Mouse (Mus musculus): ENCODE results near the gene Agpat1.
A peak's percentile ranks its signal among the peaks of the same experiment; 100 is the strongest.

Gene Agpat1

GRCm38 (mm10) chr17:34604061-34604508, at the start of gene Agpat1:
TSS of gene Agpat1 (plus strand) at chr17:34604262.
- DNase-seq (ENCODE audit: low spot score) = peak; percentile 97

- DNase-seq (ENCODE audit: low spot score) = no peak
Measured at GRCm38 (mm10) chr17:34555483-34555882, 48.6 kb upstream of the Agpat1 start.

DNA sequence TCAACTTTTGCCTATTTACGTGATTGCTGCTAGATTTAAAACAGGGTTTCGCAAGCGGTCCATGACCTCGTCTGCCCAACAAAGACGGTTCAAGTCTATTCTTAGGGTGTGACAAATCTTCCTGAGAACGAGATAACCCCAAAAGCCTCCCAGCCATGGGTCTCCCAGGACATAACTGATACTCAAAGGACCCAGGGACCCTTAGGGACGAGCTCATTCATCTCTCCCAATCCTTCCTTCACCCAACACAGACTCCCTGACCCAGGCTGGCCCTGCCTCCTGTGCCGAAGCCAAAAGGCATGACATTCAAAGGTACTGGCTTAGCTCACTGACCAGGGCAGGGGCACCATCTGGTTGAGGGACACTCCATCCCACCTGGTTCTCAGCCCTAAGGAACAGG, 47.7 kb upstream of the Agpat1 start:
- no peak for DNase-seq (ENCODE audit: low spot score)

DNA sequence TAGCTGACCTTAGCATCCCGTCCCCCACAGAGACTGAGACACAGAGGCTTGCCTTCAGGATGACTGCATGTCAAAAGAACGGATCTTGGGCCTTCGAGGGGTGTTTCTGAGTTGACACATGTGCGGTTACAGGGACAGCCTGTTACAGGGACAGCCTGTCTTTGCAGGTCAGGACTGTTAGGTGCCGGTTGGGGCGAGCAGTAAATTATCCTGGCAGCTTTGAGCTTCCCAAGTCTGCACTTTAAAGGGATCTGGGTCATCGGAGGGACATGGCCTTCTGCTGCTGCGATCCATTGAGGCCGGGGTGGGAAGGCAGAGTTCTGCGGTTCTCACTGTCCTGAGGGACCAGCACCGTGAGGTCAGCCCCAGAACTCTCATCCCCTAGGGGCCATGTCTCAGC, 46.7 kb upstream of the Agpat1 start:
- no peak for DNase-seq (ENCODE audit: low spot score)

GRCm38 (mm10) chr17:34559116-34559515, 44.9 kb upstream of the Agpat1 start:
- no peak for DNase-seq (ENCODE audit: low spot score)

DNA sequence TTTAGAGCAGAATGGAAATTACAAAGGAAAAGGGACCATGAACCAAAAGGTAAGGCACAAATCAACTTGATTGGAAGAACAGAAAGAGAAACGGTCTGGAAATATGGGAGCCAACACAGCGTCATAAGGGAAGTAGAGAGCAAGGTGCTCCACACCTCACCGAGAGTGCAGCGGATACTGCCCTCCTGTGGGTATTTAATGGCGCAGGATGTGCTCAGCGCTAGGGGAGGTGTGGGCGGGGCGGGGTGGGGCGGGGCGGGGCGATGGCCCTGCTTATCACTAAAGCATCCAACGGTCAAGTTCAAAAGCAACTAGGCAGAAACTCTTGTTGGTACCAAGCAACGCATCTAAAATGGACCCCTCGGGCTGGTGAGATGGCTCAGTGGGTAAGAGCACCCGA, 44.2 kb upstream of the Agpat1 start:
- no peak for DNase-seq (ENCODE audit: low spot score)

- DNase-seq (ENCODE audit: low spot score) = no peak
Measured at GRCm38 (mm10) chr17:34560438-34560837, 43.6 kb upstream of the Agpat1 start.

- no peak for DNase-seq (ENCODE audit: low spot score)
Measured at GRCm38 (mm10) chr17:34561200-34561599, 42.9 kb upstream of the Agpat1 start.

DNA sequence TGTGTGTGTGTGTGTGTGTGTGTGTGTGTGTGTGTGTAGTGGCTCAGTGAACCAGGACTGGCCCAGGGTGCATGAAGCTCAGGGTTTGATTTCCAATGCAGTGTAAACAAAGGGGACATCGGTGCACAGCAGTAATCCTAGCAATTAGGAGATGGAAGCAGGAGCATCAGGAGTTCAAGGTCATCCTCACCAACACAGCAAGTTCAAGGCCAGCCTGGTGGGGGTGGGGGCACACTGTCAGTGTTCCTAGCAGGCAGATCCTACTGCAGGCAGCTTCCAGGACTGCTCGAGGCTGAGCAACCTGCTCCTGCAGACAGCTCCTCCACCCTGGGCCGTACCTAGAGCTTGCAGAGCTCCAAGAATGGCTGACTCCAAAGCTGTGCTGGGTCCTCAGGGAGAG, 41.5 kb upstream of the Agpat1 start:
- DNase-seq (ENCODE audit: low spot score) = no peak

DNA sequence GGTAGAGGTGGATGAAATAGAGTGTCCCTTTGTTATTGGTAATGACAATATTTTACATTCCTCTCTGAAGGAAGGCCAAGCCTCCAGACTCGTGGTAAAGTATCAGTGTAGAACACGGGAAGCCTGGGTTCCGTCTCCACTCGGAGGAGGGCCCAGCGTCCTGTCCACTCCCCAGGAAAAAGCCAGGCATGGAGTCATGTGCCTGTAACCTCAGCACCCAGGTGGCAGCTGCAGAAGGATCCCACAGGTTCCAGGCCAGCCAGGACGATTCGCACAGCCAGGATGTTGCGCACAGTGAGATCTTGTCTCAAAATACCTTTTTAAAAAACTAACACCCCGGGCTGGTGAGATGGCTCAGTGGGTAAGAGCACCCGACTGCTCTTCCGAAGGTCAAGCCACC, 40.7 kb upstream of the Agpat1 start:
- no peak for DNase-seq (ENCODE audit: low spot score)

DNA sequence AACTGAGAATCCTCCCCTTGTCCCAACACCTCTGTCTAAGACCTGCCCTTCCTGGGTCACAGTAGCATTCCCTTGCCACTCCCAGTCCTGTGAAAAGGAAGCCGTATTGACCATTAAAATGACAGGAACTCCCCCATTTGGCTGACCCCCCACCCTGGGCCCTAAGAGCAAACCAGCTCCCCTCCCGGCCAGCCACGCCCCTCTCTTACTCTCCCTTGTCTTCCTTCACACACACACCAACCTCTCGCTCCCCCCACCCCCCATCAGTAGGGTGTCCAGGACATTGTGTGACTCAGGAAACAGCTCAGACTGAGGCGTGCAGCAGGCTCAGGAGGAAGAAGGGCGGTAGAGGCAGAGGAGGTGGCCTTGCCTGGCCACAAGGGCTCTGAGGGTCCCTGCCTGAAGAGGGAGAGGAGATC, 40.0 kb upstream of the Agpat1 start, which contains the start of gene Notch4:
Gene Notch4 (plus strand): TSS at position 266 of the 419 bp plus-strand sequence.
- DNase-seq (ENCODE audit: low spot score) = no peak

DNA sequence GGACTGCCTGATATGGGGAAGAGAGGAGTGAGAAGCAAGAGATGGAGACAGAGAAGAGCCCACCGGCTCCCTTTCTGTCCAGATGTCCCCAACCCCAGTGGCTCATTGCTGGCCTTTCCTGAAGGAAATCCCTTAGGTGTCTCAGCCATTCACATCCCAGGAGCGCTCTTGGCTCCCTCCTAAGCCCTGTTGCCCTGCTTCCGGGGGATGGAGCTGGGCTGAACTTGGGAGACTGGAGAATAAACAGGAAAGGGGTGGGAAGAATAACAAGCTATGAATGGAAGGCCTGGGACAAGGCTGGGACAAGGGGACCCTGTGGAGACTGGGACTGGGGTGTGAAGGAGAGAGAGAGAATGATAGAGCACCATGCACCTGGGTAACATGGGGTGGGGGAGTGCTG, 39.3 kb upstream of the Agpat1 start:
- no peak for DNase-seq (ENCODE audit: low spot score)

GRCm38 (mm10) chr17:34567311-34567710, 36.8 kb upstream of the Agpat1 start:
- DNase-seq (ENCODE audit: low spot score) = no peak

DNA sequence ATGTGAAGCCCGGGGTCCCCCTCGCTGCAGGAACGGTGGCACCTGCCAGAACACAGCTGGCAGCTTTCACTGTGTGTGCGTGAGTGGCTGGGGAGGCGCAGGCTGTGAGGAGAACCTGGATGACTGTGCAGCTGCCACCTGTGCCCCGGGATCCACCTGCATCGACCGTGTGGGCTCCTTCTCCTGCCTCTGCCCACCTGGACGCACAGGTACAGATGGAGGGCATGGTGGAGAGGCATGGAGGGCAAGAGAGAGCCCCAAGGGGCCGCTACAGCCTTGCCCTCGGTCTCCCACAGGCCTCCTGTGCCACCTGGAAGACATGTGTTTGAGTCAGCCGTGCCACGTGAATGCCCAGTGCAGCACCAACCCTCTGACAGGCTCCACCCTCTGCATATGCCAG, 35.6 kb upstream of the Agpat1 start:
- no peak for DNase-seq (ENCODE audit: low spot score)

DNA sequence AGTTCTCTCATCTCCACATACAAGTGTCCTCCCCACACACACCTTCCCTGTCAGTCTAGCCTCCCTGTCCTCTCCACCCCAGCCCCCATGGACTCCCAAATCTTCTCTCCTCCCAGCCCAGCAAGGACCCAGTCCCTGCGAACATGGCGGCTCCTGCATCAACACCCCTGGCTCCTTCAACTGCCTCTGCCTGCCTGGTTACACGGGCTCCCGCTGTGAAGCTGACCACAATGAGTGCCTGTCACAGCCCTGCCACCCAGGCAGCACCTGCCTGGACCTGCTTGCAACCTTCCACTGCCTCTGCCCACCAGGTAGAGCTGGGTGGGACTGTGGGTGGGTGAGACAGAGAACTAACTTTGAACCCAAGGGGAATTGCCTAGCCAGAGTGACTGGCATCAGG, 34.1 kb upstream of the Agpat1 start:
- DNase-seq (ENCODE audit: low spot score) = no peak

DNA sequence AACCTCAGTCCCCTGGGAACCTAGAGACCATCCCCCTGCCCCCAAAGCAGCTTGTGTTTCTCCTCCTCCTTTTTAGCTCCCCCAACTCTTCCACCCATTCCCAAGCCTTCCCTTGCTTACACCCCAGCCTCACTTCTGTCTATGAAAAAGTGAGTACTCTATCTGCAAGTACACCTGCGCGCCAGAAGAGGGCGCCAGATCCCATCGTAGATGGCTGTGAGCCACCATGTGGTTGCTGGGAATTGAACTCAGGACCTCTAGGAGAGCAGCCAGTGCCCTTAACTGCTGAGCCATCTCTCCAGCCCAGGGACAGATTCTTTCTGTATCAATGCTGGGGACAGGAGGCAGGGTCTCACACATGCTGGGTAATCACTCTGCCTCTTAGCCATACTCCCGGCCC, 32.2 kb upstream of the Agpat1 start:
- DNase-seq (ENCODE audit: low spot score) = no peak

- no peak for DNase-seq (ENCODE audit: low spot score)
Measured at GRCm38 (mm10) chr17:34572361-34572760, 31.7 kb upstream of the Agpat1 start.

GRCm38 (mm10) chr17:34576577-34576976, 27.5 kb upstream of the Agpat1 start:
- no peak for DNase-seq (ENCODE audit: low spot score)

GRCm38 (mm10) chr17:34578070-34578469, 26.0 kb upstream of the Agpat1 start:
- DNase-seq (ENCODE audit: low spot score) = no peak

DNA sequence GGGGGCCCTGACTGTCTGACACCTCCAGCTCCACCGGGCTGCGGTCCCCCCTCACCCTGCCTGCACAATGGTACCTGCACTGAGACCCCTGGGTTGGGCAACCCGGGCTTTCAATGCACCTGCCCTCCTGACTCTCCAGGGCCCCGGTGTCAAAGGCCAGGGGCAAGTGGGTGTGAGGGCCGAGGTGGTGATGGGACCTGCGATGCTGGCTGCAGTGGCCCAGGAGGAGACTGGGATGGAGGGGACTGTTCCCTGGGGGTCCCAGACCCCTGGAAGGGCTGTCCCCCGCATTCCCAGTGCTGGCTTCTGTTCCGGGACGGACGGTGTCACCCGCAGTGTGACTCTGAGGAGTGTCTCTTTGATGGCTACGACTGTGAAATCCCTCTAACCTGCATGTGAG, 21.5 kb upstream of the Agpat1 start:
- DNase-seq (ENCODE audit: low spot score) = no peak

- no peak for DNase-seq (ENCODE audit: low spot score)
Measured at GRCm38 (mm10) chr17:34583397-34583796, 20.7 kb upstream of the Agpat1 start.

- no peak for DNase-seq (ENCODE audit: low spot score)
Measured at GRCm38 (mm10) chr17:34583819-34584218, 20.2 kb upstream of the Agpat1 start.

DNA sequence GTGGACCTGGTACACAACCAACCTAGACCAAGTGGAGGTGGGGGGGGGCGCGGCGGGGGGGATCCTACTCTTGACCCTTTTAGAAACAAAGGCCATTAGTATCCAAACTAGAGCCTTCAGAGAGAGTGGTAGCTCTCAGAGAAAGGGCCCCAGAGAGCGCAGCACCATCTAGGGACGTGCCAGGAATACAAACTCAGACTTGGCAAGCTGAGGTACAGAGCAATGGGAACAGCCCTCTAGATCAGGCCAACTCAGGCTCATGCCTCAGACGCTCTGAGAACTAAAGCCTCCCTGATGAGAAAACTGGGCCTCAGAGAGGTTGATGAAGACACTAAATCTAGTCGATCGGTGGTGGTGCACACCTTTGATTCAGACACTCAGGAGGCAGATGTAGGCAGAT, 18.9 kb upstream of the Agpat1 start:
- DNase-seq (ENCODE audit: low spot score) = no peak

DNA sequence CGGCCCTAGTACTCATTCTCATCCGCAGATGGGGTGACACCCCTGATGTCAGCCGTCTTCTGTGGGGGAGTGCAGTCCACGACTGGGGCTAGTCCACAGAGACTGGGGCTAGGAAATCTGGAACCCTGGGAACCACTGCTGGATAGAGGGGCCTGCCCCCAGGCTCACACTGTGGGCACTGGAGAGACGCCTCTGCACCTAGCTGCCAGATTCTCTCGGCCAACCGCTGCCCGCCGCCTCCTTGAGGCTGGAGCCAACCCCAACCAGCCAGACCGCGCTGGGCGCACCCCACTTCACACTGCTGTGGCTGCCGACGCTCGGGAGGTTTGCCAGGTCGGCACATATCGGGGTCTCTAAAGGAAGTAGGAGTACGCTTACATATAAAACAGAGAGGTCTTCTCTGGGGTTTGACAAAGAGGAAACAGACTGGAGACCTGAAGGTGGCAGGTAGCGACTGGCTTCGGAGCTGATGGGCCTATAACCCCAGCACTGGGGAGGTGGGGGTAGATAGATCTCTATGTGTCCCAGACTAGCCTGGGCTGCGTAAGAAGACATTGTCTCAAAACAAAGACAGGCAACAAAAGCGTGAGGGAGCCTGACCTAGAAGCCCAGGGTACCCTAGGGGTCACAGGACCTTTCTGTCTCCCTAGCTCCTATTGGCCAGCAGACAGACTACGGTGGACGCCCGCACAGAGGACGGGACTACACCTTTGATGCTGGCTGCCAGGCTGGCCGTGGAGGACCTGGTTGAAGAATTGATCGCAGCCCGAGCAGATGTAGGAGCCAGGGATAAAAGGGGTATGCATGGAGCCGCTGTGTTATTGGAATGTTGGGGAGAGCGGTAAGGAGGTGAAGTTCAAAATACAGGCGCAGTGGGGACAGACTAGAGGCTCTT, 17.9 kb upstream of the Agpat1 start:
- no peak for DNase-seq (ENCODE audit: low spot score)

Measured in urinary bladder, postnatal 10 days (tissue).